Mouse (Mus musculus) megakaryocyte progenitor cell, adult 5-6 weeks (primary cell): Measurements from ENCODE around the gene Cyp4f17. TPM values are rescaled to one million over a fixed set of nuclear protein-coding genes. Genes with fewer than 3 reads are reported as not detected.
"Not testable (repeated sequence)": the region's sequence is repeated elsewhere in the genome, so short reads cannot be mapped to it uniquely, and the experiment has no call there.

Experiments
- ATAC-seq: replicated peaks from 2 replicates; pipeline ENCODE4 v1.8.0; 2016; ENCODE audit warnings: mild to moderate bottlenecking, moderate TSS enrichment, inconsistent platforms; ENCODE audit not compliant: poor library complexity
- total RNA-seq, 2 experiments: library from RNA; stranded (forward) in 1 of 2; stranded (reverse) in 1 of 2; fragments of 157-497, 149-512 nt in 1 of 2; fragments of 200-1000 nt in 1 of 2; gene quantifications; 2 replicates each; pipeline versions ENCODE4 v1.2.3 to v1.2.4; 2015 to 2017

The Cyp4f17 gene
- 0.32 and 1.2 TPM in 2 replicates for total RNA-seq (2015)
- 0.29 and 1.5 TPM in 2 replicates for total RNA-seq (2017)

- peak; percentile 49 for ATAC-seq
These were observed at the start of gene Cyp4f17 for GRCm38 (mm10) chr17:32505851-32506728. TSS of gene Cyp4f17 (plus strand) at chr17:32506050.

DNA sequence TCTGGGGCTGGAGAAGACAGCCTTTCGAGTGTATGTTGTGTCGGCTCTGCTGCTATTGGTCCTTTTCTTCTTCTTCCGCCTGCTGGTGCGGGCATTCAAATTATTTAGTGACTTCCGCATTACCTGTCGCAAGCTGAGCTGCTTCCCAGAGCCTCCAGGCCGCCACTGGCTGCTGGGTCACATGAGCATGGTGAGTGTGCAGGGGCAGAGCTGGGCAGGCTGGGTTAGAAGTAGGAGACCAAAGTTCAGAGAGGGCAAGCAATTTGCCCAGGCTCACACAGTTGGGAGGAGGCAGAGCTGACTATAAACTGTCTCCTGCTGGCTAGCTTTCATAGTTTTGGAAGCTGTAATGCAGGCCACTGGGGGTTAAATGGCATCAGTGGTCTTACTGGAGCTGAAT is 37.4 kb upstream of the Cyp4f17 start:
- no peak for ATAC-seq

DNA sequence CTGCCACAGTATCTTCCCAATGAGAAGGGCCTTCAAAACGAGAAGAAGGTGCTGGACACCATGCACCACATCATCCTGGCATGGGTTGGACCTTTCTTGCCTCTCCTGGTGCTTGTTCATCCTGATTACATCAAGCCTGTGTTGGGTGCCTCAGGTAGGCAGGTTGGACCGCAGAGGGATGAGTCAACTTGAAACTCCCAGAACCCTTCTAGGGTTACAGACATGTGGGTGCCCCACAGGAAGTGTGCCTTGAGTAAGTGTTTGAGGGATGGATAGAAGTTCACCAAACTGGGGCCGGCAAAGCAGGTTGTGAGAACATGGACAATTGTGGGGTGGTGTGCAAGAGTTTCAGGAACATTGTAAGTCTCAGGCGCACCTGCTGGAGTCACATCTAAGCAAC is 35.1 kb upstream of the Cyp4f17 start:
- ATAC-seq, result no peak

- no peak for ATAC-seq
These were observed 33.7 kb upstream of the Cyp4f17 start for GRCm38 (mm10) chr17:32472176-32472575.

- ATAC-seq, result no peak
These were observed 30.8 kb upstream of the Cyp4f17 start for GRCm38 (mm10) chr17:32474954-32475560.

- no peak for ATAC-seq
These were observed 28.6 kb upstream of the Cyp4f17 start for GRCm38 (mm10) chr17:32477204-32477603.

GRCm38 (mm10) chr17:32478727-32479126 is 27.1 kb upstream of the Cyp4f17 start:
- peak; percentile 23 for ATAC-seq

GRCm38 (mm10) chr17:32479554-32480506 is 26.0 kb upstream of the Cyp4f17 start:
- peak; percentile 81 for ATAC-seq

GRCm38 (mm10) chr17:32481766-32482165 is 24.1 kb upstream of the Cyp4f17 start:
- ATAC-seq, result no peak

DNA sequence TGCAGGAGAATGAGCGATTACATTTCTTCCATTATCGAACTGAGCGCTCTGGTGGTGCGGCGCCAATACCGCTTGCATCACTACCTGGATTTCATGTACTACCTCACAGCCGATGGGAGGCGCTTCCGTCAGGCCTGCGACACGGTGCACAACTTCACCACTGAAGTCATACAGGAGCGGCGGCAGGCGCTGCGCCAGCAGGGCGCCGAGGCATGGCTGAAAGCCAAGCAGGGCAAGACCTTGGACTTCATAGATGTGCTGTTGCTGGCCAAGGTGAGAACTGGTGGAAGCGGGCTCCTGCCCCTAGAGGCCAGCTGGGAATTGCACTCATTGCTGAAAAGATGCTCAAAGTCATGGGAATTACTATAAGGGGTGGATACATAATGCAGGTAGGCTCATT is 22.6 kb upstream of the Cyp4f17 start:
- ATAC-seq, result peak; percentile 76

DNA sequence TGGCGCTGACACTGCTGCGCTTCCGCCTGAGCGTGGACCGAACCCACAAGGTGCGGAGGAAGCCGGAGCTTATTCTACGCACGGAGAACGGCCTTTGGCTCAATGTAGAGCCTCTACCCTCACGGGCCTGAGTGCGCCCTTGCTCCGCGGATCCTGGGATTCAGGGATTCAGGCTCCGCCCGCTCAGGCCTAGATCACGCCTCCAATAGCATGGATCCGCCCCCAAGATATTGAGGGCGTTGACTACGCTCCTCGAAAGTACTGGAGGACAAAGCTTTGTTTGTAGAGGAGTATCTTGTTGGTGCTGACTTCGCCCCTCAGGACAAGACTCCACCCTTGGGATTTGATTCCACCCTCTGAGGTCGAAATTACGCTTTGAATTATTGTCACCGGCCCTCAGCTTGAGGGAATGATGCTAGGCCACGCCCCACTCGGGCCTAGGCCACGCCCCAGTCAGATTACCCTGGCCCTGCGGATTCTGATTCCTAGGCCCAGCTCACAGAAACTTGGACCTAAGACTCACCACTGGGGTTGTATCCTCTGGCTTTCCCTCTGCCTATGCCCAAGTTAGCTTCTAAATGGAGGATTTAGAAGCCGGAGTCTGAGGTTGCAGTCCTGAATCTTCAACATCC is 13.4 kb upstream of the Cyp4f17 start:
- peak; percentile 61 for ATAC-seq

GRCm38 (mm10) chr17:32494601-32495000 is 11.2 kb upstream of the Cyp4f17 start:
- peak; percentile 91 for ATAC-seq

- ATAC-seq, result not testable (repeated sequence)
These were observed 5.3 kb upstream of the Cyp4f17 start for GRCm38 (mm10) chr17:32500511-32500910.

- ATAC-seq, result no peak
These were observed 4.8 kb upstream of the Cyp4f17 start for GRCm38 (mm10) chr17:32501051-32501450.

DNA sequence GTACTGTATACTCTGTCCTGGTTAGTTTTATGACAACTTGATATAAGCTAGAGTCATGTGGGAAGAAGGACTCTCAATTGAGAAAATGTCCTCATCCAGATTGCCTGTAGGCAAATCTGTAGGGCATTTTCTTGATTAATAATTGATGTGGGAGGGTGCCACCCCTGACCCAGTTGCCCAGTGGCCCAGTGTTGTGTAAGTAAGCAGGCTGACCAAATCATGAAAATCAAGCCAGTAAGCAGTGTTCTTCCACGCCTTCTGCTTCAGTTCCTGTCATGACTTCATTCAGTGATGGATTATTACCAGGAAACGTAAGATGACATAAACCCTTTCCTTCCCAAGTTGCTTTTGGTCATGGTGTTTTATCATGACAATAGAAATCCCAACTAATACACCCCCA is 2.7 kb upstream of the Cyp4f17 start:
- no peak for ATAC-seq

- 0 out of 2 replicates have a peak, but pooled peaks have one; percentile 12 for ATAC-seq
These were observed 937 bp downstream of the Cyp4f17 start for GRCm38 (mm10) chr17:32506729-32507245.

GRCm38 (mm10) chr17:32516126-32516525 is 10.3 kb downstream of the Cyp4f17 start:
- no peak for ATAC-seq

GRCm38 (mm10) chr17:32521981-32522380 is 16.1 kb downstream of the Cyp4f17 start:
- ATAC-seq, result no peak

DNA sequence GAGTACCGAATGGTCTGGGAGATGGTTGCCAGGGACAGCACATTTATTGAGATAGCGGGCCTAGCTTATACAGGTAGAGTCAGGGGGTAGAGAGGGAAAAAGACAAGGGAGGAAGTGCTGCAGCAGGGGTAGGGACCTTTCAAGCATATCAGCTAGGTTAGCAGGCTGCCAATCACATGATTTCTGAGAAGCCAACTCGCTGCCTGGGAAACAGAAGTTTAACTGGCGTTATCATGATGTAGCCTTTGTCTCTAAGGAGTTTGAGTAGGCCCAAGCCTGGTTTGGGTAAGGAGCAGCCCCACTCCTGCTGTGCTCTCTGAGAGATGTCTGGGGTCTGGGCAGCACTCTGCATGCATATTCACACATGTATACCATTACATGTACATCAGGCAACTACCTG is 16.5 kb downstream of the Cyp4f17 start:
- ATAC-seq, result peak; percentile 37

- ATAC-seq, result peak; percentile 29
These were observed 17.0 kb downstream of the Cyp4f17 start for GRCm38 (mm10) chr17:32522816-32523215.
